In genomic region chr12:116842723-116843272, GRCm38 (mm10) we compare ENCODE assay signal across 13 mouse cellular contexts.
DNase-seq lines count a peak whose midpoint lies in the region; ATAC-seq and TF ChIP-seq lines count a peak whose summit lies in the region.
"Had no signal": no experiment of that assay in that cellular context is flagged by ENCODE, and none has a peak within 500 bp of the region (broad histone marks: within the 10 kb centered on the region; RNA-seq: fewer than 3 reads in every experiment).

No protein-coding gene starts in this region.

- WGBS in hindbrain, embryonic 13.5 days, result 64% methylated on average over 8 of the region's 8 CpGs
- 87% methylated on average over 8 of the region's 8 CpGs for WGBS in hindbrain, embryonic 10.5 days
- 54% methylated on average over 8 of the region's 8 CpGs for WGBS in midbrain, postnatal 0 days
- WGBS in kidney, embryonic 15.5 days, result 72% methylated on average over 8 of the region's 8 CpGs

- H3K27ac ChIP-seq in hindbrain, embryonic 13.5 days, result no peak overlapping the region
- H3K27ac ChIP-seq in hindbrain, embryonic 10.5 days, result no peak overlapping the region
- peak overlapping the region; percentile 76 for H3K27ac ChIP-seq in layer of hippocampus, adult 2 months
- no peak overlapping the region for H3K27ac ChIP-seq in midbrain, postnatal 0 days (ENCODE audit: low read depth, low read length)
- no peak overlapping the region for H3K27ac ChIP-seq in kidney, embryonic 15.5 days
- H3K27ac ChIP-seq: limb, embryonic 13.5 days; lung, embryonic 15.5 days had no signal

- no peak overlapping the region for H3K4me2 ChIP-seq in hindbrain, embryonic 13.5 days
- H3K4me2 ChIP-seq in midbrain, postnatal 0 days (ENCODE audit: low read depth, low read length, poor library complexity, severe bottlenecking), result no peak overlapping the region
- H3K4me2 ChIP-seq in kidney, embryonic 15.5 days, result no peak overlapping the region
- H3K4me2 ChIP-seq: limb, embryonic 13.5 days; lung, embryonic 15.5 days had no signal

- H3K27me3 ChIP-seq in hindbrain, embryonic 13.5 days, result no peaks in the 10 kb centered on the region
- H3K27me3 ChIP-seq in hindbrain, embryonic 10.5 days (ENCODE audit: insufficient read depth, poor library complexity, severe bottlenecking), result no peaks in the 10 kb centered on the region
- H3K27me3 ChIP-seq in midbrain, postnatal 0 days (ENCODE audit: insufficient read depth, low read length), result no peaks in the 10 kb centered on the region
- no peaks in the 10 kb centered on the region for H3K27me3 ChIP-seq in kidney, embryonic 15.5 days
- H3K27me3 ChIP-seq: limb, embryonic 13.5 days; lung, embryonic 15.5 days had no signal

- TF ChIP-seq CTCF in layer of hippocampus, adult 2 months (conservative IDR thresholded peaks at IDR 0.05), result peak; percentile 67
- TF ChIP-seq CTCF in midbrain, postnatal 0 days (IDR thresholded peaks at IDR 0.05), result peak; percentile 37

- H3K4me1 ChIP-seq in hindbrain, embryonic 13.5 days (replicated peaks), result no peaks in the 10 kb centered on the region; the same call in 1 of the 2 replicates
- no peaks in the 10 kb centered on the region for H3K4me1 ChIP-seq in hindbrain, embryonic 10.5 days (replicated peaks)
- no peaks in the 10 kb centered on the region for H3K4me1 ChIP-seq in midbrain, postnatal 0 days (ENCODE audit: insufficient read depth, low read length)
- no peaks in the 10 kb centered on the region for H3K4me1 ChIP-seq in kidney, embryonic 15.5 days
- H3K4me1 ChIP-seq: limb, embryonic 13.5 days; lung, embryonic 15.5 days had no signal

- no peak overlapping the region for H3K9ac ChIP-seq in hindbrain, embryonic 13.5 days
- no peak overlapping the region for H3K9ac ChIP-seq in midbrain, postnatal 0 days (replicated peaks; ENCODE audit: low read length, poor library complexity, severe bottlenecking)
- H3K9ac ChIP-seq in kidney, embryonic 15.5 days, result no peak overlapping the region
- H3K9ac ChIP-seq: limb, embryonic 13.5 days; lung, embryonic 15.5 days had no signal

- ATAC-seq in hindbrain, embryonic 13.5 days (ENCODE audit: low FRiP score), result peak; percentile 60; the same call in 1 of the 2 replicates
- ATAC-seq in midbrain, postnatal 0 days (ENCODE audit: low FRiP score), result peak; percentile 78; the same call in 1 of the 2 replicates
- ATAC-seq in kidney, embryonic 15.5 days (replicated peaks; ENCODE audit: low FRiP score), result no peak

- H3K9me3 ChIP-seq in hindbrain, embryonic 13.5 days, result no peaks in the 10 kb centered on the region
- H3K9me3 ChIP-seq in hindbrain, embryonic 10.5 days, result no peaks in the 10 kb centered on the region
- no peaks in the 10 kb centered on the region for H3K9me3 ChIP-seq in midbrain, postnatal 0 days (ENCODE audit: low read length)
- H3K9me3 ChIP-seq in kidney, embryonic 15.5 days (replicated peaks), result no peaks in the 10 kb centered on the region
- H3K9me3 ChIP-seq: limb, embryonic 13.5 days; lung, embryonic 15.5 days had no signal

- no peak overlapping the region for H3K4me3 ChIP-seq in hindbrain, embryonic 13.5 days
- H3K4me3 ChIP-seq in hindbrain, embryonic 10.5 days, result no peak overlapping the region
- H3K4me3 ChIP-seq in layer of hippocampus, adult 2 months, result no peak overlapping the region
- no peak overlapping the region for H3K4me3 ChIP-seq in midbrain, postnatal 0 days (ENCODE audit: low read depth, low read length)
- H3K4me3 ChIP-seq in kidney, embryonic 15.5 days (replicated peaks), result no peak overlapping the region
- H3K4me3 ChIP-seq: erythroblast, embryonic 14.5 days; limb, embryonic 13.5 days; lung, embryonic 15.5 days had no signal

- peaks cover 3% of the 10 kb centered on the region; the same call in 1 of the 2 replicates for H3K36me3 ChIP-seq in hindbrain, embryonic 13.5 days
- no peaks in the 10 kb centered on the region for H3K36me3 ChIP-seq in hindbrain, embryonic 10.5 days
- H3K36me3 ChIP-seq in midbrain, postnatal 0 days (ENCODE audit: insufficient read depth, low read length), result no peaks in the 10 kb centered on the region
- no peaks in the 10 kb centered on the region for H3K36me3 ChIP-seq in kidney, embryonic 15.5 days
- H3K36me3 ChIP-seq: limb, embryonic 13.5 days; lung, embryonic 15.5 days had no signal

- DNase-seq in hindbrain, embryonic 10.5 days (ENCODE audit: low spot score), result no peak
- peak; percentile 34 for DNase-seq in brain, embryonic 18.5 days (ENCODE audit: low read depth, low spot score)
- peak; percentile 48 to 60 for DNase-seq in layer of hippocampus, adult 2 months (ENCODE audit: low spot score in 2 of 2)
- DNase-seq in midbrain, postnatal 0 days (ENCODE audit: low spot score), result peak; percentile 60
- DNase-seq in lung, postnatal 25 days (ENCODE audit: low spot score), result no peak
- DNase-seq in heart, adult 9 months (ENCODE audit: low spot score in 2 of 2), result no peak
- DNase-seq: B cell, adult 2 months; heart, postnatal 4 days had no signal

Comparison
In these comparisons a context has a peak if more than half of its experiments do, and no peak if none do; other contexts are left out.
1. DNase-seq: peak in brain, embryonic 18.5 days (single experiment), layer of hippocampus, adult 2 months (2 of 2) and midbrain, postnatal 0 days (single experiment); none in hindbrain, embryonic 10.5 days (single experiment), lung, postnatal 25 days (single experiment) and heart, adult 9 months (0 of 2).